Comparison of ENCODE assay signal across 18 mouse cellular contexts in genomic region chr10:127119229-127119628, GRCm38 (mm10). TPM values are rescaled to one million over a fixed set of nuclear protein-coding genes. Genes with fewer than 3 reads are reported as not detected.
A peak's percentile ranks its signal among the peaks of the same experiment; 100 is the strongest.
DNase-seq lines count a peak whose midpoint lies in the region; ATAC-seq lines count a peak whose summit lies in the region.
"Had no signal": no experiment of that assay in that cellular context is flagged by ENCODE, and none has a peak within 500 bp of the region (broad histone marks: within the 10 kb centered on the region; RNA-seq: fewer than 3 reads in every experiment).

No protein-coding gene starts in this region.

- H3K27me3 ChIP-seq in forebrain, embryonic 10.5 days (ENCODE audit: poor library complexity, severe bottlenecking) = no peaks in the 10 kb centered on the region
- H3K27me3 ChIP-seq in forebrain, embryonic 15.5 days = no peaks in the 10 kb centered on the region
- no peaks in the 10 kb centered on the region for H3K27me3 ChIP-seq in hindbrain, embryonic 15.5 days
- H3K27me3 ChIP-seq in hindbrain, embryonic 11.5 days (ENCODE audit: control insufficient read depth, insufficient read depth, low read length) = no peaks in the 10 kb centered on the region
- H3K27me3 ChIP-seq in neural tube, embryonic 13.5 days = no peaks in the 10 kb centered on the region
- H3K27me3 ChIP-seq: intestine, embryonic 15.5 days had no signal

- no peak for DNase-seq in forebrain, embryonic 10.5 days (ENCODE audit: extremely low spot score, low spot score)
- no peak for DNase-seq in hindbrain, embryonic 11.5 days (ENCODE audit: low spot score)
- no peak for DNase-seq in neural tube, embryonic 10.5 days (ENCODE audit: extremely low spot score, low spot score)
- no peak for DNase-seq in T-cell, adult 2 months (ENCODE audit: low spot score)
- DNase-seq: adrenal gland, adult 8-10 months; adrenal gland, postnatal 25 days; cerebellum, adult 8-10 months; cerebellum, postnatal 14 days; gastrocnemius, postnatal 25 days; kidney, adult 11 months had no signal

- H3K9me3 ChIP-seq in forebrain, embryonic 10.5 days = no peaks in the 10 kb centered on the region
- H3K9me3 ChIP-seq in forebrain, embryonic 15.5 days = no peaks in the 10 kb centered on the region
- H3K9me3 ChIP-seq in hindbrain, embryonic 15.5 days = no peaks in the 10 kb centered on the region
- H3K9me3 ChIP-seq in hindbrain, embryonic 11.5 days (ENCODE audit: control insufficient read depth, low read length) = no peaks in the 10 kb centered on the region
- H3K9me3 ChIP-seq in neural tube, embryonic 13.5 days = no peaks in the 10 kb centered on the region
- H3K9me3 ChIP-seq: intestine, embryonic 15.5 days had no signal

- ATAC-seq in forebrain, embryonic 15.5 days (replicated peaks) = no peak
- no peak for ATAC-seq in hindbrain, embryonic 15.5 days (ENCODE audit: low FRiP score, low read depth)
- ATAC-seq in hindbrain, embryonic 11.5 days (ENCODE audit: low FRiP score) = no peak
- ATAC-seq in neural tube, embryonic 13.5 days (ENCODE audit: low read depth) = no peak
- ATAC-seq: activated CD4-positive, CD25-positive, alpha-beta regulatory T cell, adult 4 months; CD4-positive, CD25-positive, alpha-beta regulatory T cell, adult 4 months; forebrain, embryonic 14.5 days; intestine, embryonic 15.5 days had no signal

- no peak overlapping the region for H3K9ac ChIP-seq in forebrain, embryonic 15.5 days (replicated peaks)
- H3K9ac ChIP-seq in hindbrain, embryonic 15.5 days = no peak overlapping the region
- H3K9ac ChIP-seq in hindbrain, embryonic 11.5 days (ENCODE audit: low read depth, low read length) = no peak overlapping the region
- peak overlapping the region; percentile 22; the same call in 1 of the 2 replicates for H3K9ac ChIP-seq in neural tube, embryonic 13.5 days
- H3K9ac ChIP-seq: intestine, embryonic 15.5 days had no signal

- WGBS in forebrain, embryonic 10.5 days = 94% methylated on average over 10 of the region's 10 CpGs
- 93% methylated on average over 10 of the region's 10 CpGs for WGBS in forebrain, embryonic 15.5 days
- WGBS in hindbrain, embryonic 15.5 days = 93% methylated on average over 10 of the region's 10 CpGs
- WGBS in hindbrain, embryonic 11.5 days = 97% methylated on average over 10 of the region's 10 CpGs
- 93% methylated on average over 10 of the region's 10 CpGs for WGBS in neural tube, embryonic 13.5 days

- peak overlapping the region; percentile 8; the same call in 1 of the 2 replicates for H3K4me3 ChIP-seq in forebrain, embryonic 10.5 days
- no peak overlapping the region for H3K4me3 ChIP-seq in forebrain, embryonic 15.5 days
- no peak overlapping the region for H3K4me3 ChIP-seq in hindbrain, embryonic 15.5 days
- no peak overlapping the region for H3K4me3 ChIP-seq in hindbrain, embryonic 11.5 days (ENCODE audit: low read depth, low read length)
- 0 out of 2 replicates have a peak overlapping the region, but pooled peaks have one; percentile 96 for H3K4me3 ChIP-seq in neural tube, embryonic 13.5 days
- H3K4me3 ChIP-seq: intestine, embryonic 15.5 days had no signal

- H3K4me2 ChIP-seq in forebrain, embryonic 15.5 days (replicated peaks) = no peak overlapping the region
- peak overlapping the region; percentile 95; the same call in 1 of the 2 replicates for H3K4me2 ChIP-seq in hindbrain, embryonic 15.5 days
- no peak overlapping the region for H3K4me2 ChIP-seq in hindbrain, embryonic 11.5 days (replicated peaks; ENCODE audit: low read depth, low read length)
- no peak overlapping the region for H3K4me2 ChIP-seq in neural tube, embryonic 13.5 days

- H3K36me3 ChIP-seq in forebrain, embryonic 10.5 days (replicated peaks) = peaks cover 42% of the 10 kb centered on the region
- peaks cover 43% of the 10 kb centered on the region for H3K36me3 ChIP-seq in forebrain, embryonic 15.5 days
- H3K36me3 ChIP-seq in hindbrain, embryonic 15.5 days = peaks cover 31% of the 10 kb centered on the region
- peaks cover 5% of the 10 kb centered on the region for H3K36me3 ChIP-seq in hindbrain, embryonic 11.5 days (ENCODE audit: control insufficient read depth, insufficient read depth, low read length)
- peaks cover 51% of the 10 kb centered on the region for H3K36me3 ChIP-seq in neural tube, embryonic 13.5 days

- peaks cover 29% of the 10 kb centered on the region for H3K4me1 ChIP-seq in forebrain, embryonic 10.5 days
- peaks cover 36% of the 10 kb centered on the region for H3K4me1 ChIP-seq in forebrain, embryonic 15.5 days
- H3K4me1 ChIP-seq in hindbrain, embryonic 15.5 days (replicated peaks) = peaks cover 34% of the 10 kb centered on the region
- no peaks in the 10 kb centered on the region; the same call in 1 of the 2 replicates for H3K4me1 ChIP-seq in hindbrain, embryonic 11.5 days (replicated peaks; ENCODE audit: control insufficient read depth, insufficient read depth, low read length)
- peaks cover 32% of the 10 kb centered on the region for H3K4me1 ChIP-seq in neural tube, embryonic 13.5 days (replicated peaks)

- no peak overlapping the region for H3K27ac ChIP-seq in forebrain, embryonic 10.5 days
- no peak overlapping the region for H3K27ac ChIP-seq in forebrain, embryonic 15.5 days (replicated peaks)
- no peak overlapping the region for H3K27ac ChIP-seq in hindbrain, embryonic 15.5 days (replicated peaks)
- H3K27ac ChIP-seq in hindbrain, embryonic 11.5 days (ENCODE audit: low read depth, low read length) = no peak overlapping the region
- no peak overlapping the region for H3K27ac ChIP-seq in neural tube, embryonic 13.5 days (replicated peaks)
- H3K27ac ChIP-seq: hindbrain, embryonic 14.5 days; intestine, embryonic 15.5 days had no signal

RNA-seq across cellular contexts. Expression of gene Os9, which starts 1.7 kb away (rescaled TPM):
- 54.2 and 57.6 TPM in 2 replicates for polyA plus RNA-seq in forebrain, embryonic 10.5 days (2016; fragmentation: Nextera tagmentation; extraction: Ambion mirVana)
- polyA plus RNA-seq in forebrain, embryonic 15.5 days (2015; fragmentation: Nextera tagmentation; extraction: Ambion mirVana) = 110 and 117 TPM in 2 replicates
- 125 and 130 TPM in 2 replicates for polyA plus RNA-seq in hindbrain, embryonic 15.5 days (2015; fragmentation: Nextera tagmentation; extraction: Ambion mirVana)
- 40.3 and 46.6 TPM in 2 replicates for polyA plus RNA-seq in hindbrain, embryonic 11.5 days (2014; fragmentation: Nextera tagmentation; extraction: Ambion mirVana)
- 146 and 151 TPM in 2 replicates for polyA plus RNA-seq in neural tube, embryonic 13.5 days (2015; fragmentation: Nextera tagmentation; extraction: Ambion mirVana)

RNA-seq across cellular contexts. Expression of gene Agap2, which starts 44.1 kb away (rescaled TPM):
- polyA plus RNA-seq in forebrain, embryonic 10.5 days (2016; fragmentation: Nextera tagmentation; extraction: Ambion mirVana) = 0.10 and 0.23 TPM in 2 replicates
- polyA plus RNA-seq in forebrain, embryonic 15.5 days (2015; fragmentation: Nextera tagmentation; extraction: Ambion mirVana) = 2.9 and 3.0 TPM in 2 replicates
- polyA plus RNA-seq in hindbrain, embryonic 15.5 days (2015; fragmentation: Nextera tagmentation; extraction: Ambion mirVana) = 4.0 and 4.9 TPM in 2 replicates
- 0.68 and 1.2 TPM in 2 replicates for polyA plus RNA-seq in hindbrain, embryonic 11.5 days (2014; fragmentation: Nextera tagmentation; extraction: Ambion mirVana)
- 1.9 and 2.3 TPM in 2 replicates for polyA plus RNA-seq in neural tube, embryonic 13.5 days (2015; fragmentation: Nextera tagmentation; extraction: Ambion mirVana)

RNA-seq across cellular contexts. Expression of gene B4galnt1, which starts 45.8 kb away (rescaled TPM):
- polyA plus RNA-seq in forebrain, embryonic 10.5 days (2016; fragmentation: Nextera tagmentation; extraction: Ambion mirVana) = 4.0 and 5.0 TPM in 2 replicates
- 35.1 and 36.7 TPM in 2 replicates for polyA plus RNA-seq in forebrain, embryonic 15.5 days (2015; fragmentation: Nextera tagmentation; extraction: Ambion mirVana)
- polyA plus RNA-seq in hindbrain, embryonic 15.5 days (2015; fragmentation: Nextera tagmentation; extraction: Ambion mirVana) = 54.0 and 74.6 TPM in 2 replicates
- 10.4 and 12.4 TPM in 2 replicates for polyA plus RNA-seq in hindbrain, embryonic 11.5 days (2014; fragmentation: Nextera tagmentation; extraction: Ambion mirVana)
- polyA plus RNA-seq in neural tube, embryonic 13.5 days (2015; fragmentation: Nextera tagmentation; extraction: Ambion mirVana) = 45.0 and 45.1 TPM in 2 replicates

RNA-seq across cellular contexts. Expression of gene Tspan31, which starts 49.2 kb away (rescaled TPM):
- polyA plus RNA-seq in forebrain, embryonic 10.5 days (2016; fragmentation: Nextera tagmentation; extraction: Ambion mirVana) = 188 and 190 TPM in 2 replicates
- 118 and 122 TPM in 2 replicates for polyA plus RNA-seq in forebrain, embryonic 15.5 days (2015; fragmentation: Nextera tagmentation; extraction: Ambion mirVana)
- 120 and 123 TPM in 2 replicates for polyA plus RNA-seq in hindbrain, embryonic 15.5 days (2015; fragmentation: Nextera tagmentation; extraction: Ambion mirVana)
- 111 and 140 TPM in 2 replicates for polyA plus RNA-seq in hindbrain, embryonic 11.5 days (2014; fragmentation: Nextera tagmentation; extraction: Ambion mirVana)
- 125 and 136 TPM in 2 replicates for polyA plus RNA-seq in neural tube, embryonic 13.5 days (2015; fragmentation: Nextera tagmentation; extraction: Ambion mirVana)

RNA-seq across cellular contexts. Expression of gene Cdk4, which starts 55.9 kb away (rescaled TPM):
- polyA plus RNA-seq in forebrain, embryonic 10.5 days (2016; fragmentation: Nextera tagmentation; extraction: Ambion mirVana) = 3,005 and 3,066 TPM in 2 replicates
- 1,729 and 1,809 TPM in 2 replicates for polyA plus RNA-seq in forebrain, embryonic 15.5 days (2015; fragmentation: Nextera tagmentation; extraction: Ambion mirVana)
- 743 and 831 TPM in 2 replicates for polyA plus RNA-seq in hindbrain, embryonic 15.5 days (2015; fragmentation: Nextera tagmentation; extraction: Ambion mirVana)
- polyA plus RNA-seq in hindbrain, embryonic 11.5 days (2014; fragmentation: Nextera tagmentation; extraction: Ambion mirVana) = 2,639 and 2,665 TPM in 2 replicates
- 1,139 and 1,291 TPM in 2 replicates for polyA plus RNA-seq in neural tube, embryonic 13.5 days (2015; fragmentation: Nextera tagmentation; extraction: Ambion mirVana)

Comparison
In these comparisons a context has a peak if more than half of its experiments do, and no peak if none do; other contexts are left out.
1. H3K4me3 ChIP-seq: peak in forebrain, embryonic 10.5 days (single experiment) and neural tube, embryonic 13.5 days (single experiment); none in forebrain, embryonic 15.5 days (single experiment), hindbrain, embryonic 15.5 days (single experiment) and hindbrain, embryonic 11.5 days (single experiment).